Mouse (Mus musculus): ENCODE results near the gene H3f3a.

GRCm38 (mm10) chr1:180780291-180780690 is 33.5 kb downstream of the H3f3a start:
- no peak for TF ChIP-seq ZC3H11A (IDR thresholded peaks at IDR 0.05; ENCODE audit: low read depth, low read length)
- no peak for TF ChIP-seq POLR2A (IDR thresholded peaks at IDR 0.05; ENCODE audit: low read depth, low read length)
- no peak for TF ChIP-seq CTCF (conservative IDR thresholded peaks at IDR 0.05 in 1 of 2, IDR thresholded peaks at IDR 0.05 in 1 of 2; ENCODE audit: low read depth in 2 of 2, low read length in 2 of 2)
- TF ChIP-seq MXI1 (IDR thresholded peaks at IDR 0.05; ENCODE audit: low read depth, low read length) = no peak
- no peak for TF ChIP-seq KAT2A (IDR thresholded peaks at IDR 0.05; ENCODE audit: insufficient replicate concordance, low read length)

All from CH12.LX (cell line).